Mouse (Mus musculus) adrenal gland, postnatal 10 days (tissue): ENCODE results near the gene Rnpc3. TPM values are rescaled to one million over a fixed set of nuclear protein-coding genes. Genes with fewer than 3 reads are reported as not detected.
"Not testable (repeated sequence)": the region's sequence is repeated elsewhere in the genome, so short reads cannot be mapped to it uniquely, and the experiment has no call there.

ENCODE experiments used
- DNase-seq: peaks from one replicate; pipeline ENCODE4 v3.0.0; 2021; ENCODE audit warnings: mixed read lengths
- long read RNA-seq, 2 experiments: library from polyadenylated mRNA; stranded (forward); transcript quantifications; one replicate each; pipeline ENCODE4 v2.0.0; 2021
- total RNA-seq, 2 experiments: library from RNA; stranded (reverse); gene quantifications; 2 replicates each; pipeline ENCODE4 v1.2.3; 2021

Rnpc3 gene
- total RNA-seq: 10 to 100 TPM; 21.1 to 25.6 TPM
- long read RNA-seq, experiment 1, transcript Rnpc3-203 (15 exons, 1,839 nt): major isoform, 12 of 16 reads
- long read RNA-seq, experiment 1, partial matches to known transcripts: 1 of 16 reads
- long read RNA-seq, experiment 1, other reads (novel, unspliced or antisense): 2 of 16 reads
- long read RNA-seq, experiment 2, partial matches to known transcripts: 1 of 3 reads
- long read RNA-seq, experiment 2, other reads (novel, unspliced or antisense): 1 of 3 reads

DNA sequence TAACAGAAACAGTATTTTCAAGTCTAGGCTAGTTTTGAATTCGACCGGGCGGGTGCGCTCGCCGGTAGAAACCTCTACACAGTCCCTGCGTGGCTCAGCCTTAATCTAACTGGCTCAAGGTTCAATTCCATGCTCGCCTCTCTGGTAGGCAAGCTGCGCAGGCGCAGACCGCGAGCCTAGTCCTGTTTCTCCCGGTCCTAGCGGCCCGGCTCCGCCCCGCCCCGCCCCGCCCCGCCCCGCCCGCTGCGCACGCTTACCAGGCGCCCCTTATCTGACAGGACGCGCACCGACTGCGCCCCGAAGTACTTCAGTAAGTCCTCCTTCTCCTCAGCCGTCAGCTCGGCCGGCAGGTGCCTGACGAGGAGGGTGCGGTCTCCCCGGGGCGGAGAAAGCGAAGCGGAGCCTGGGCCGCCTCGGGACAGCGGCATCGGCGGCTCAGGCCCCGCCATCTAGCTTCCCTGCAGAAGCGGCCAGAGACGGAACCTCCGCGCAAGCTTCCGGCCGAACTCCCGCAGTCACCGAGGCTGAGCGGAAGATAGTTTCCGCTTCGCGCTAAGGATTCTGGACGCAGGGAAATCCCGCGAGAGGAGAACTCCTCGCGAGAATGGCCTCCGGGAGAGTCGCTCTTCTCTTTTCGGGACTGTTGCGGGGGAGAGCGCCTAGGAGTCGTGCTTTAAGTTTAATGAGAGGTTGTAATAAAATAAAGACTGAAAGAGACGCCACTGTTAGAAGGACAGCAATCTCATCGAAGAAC lies at the start of gene Rnpc3:
Rnpc3 (minus strand) TSS at position 544 of the 754 bp plus-strand sequence.
- DNase-seq: peak; percentile 98

DNA sequence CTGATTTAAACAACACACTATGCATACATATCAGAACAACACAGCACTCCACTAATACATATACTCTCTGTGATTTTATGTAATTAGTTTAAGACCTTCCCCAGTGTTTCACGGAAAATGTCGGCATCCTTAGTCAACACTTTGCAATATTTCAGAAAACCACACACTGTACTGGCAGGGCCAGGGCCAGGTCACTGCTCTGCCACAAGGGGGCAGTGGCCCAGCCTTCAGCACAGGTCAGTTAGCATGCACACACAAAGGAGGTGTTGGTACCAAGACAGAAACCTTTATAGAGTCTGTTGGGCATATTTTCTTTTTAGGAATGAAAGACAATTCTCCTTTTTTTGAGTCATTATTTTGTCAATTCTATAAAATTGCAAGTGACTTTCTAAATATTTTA lies 27.0 kb upstream of the Rnpc3 start:
- peak; percentile 35 for DNase-seq

DNA sequence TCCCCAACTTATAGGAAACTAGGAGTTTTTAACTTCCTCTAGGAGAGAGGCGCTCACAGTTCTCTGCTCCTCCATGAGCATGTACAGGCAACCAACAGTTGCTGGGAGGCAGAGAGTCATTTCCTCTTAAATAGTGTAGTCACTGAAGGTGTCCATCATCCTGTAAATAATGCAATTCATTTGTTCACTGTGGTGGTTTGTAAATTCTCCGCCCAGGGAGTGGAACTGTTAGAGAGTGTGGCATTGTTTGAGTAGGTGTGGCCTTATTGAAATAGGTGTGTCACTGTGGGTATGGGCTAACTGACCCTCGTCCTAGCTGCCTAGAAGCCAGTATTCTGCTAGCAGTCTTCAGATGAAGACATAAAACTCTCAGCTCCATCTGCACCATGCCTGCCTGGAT lies 24.4 kb upstream of the Rnpc3 start:
- no peak for DNase-seq

DNA sequence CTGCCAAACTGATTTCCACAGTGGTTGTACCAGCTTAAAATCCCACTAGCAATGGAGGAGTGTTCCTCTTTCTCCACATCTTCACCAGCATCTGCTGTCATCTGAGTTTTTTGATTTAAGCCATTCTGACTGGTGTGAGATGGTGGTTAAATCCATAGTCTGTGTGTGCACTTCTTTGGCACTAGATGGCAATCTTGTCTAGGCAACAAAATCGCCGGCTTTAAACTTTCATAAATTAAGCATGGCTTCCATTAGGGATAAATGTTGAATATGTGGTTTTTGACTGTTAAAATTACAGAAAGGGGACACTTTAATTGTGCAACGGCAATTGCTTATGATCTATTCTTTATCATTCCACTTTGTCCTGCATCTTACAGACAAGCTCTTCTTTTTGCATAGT lies 21.4 kb upstream of the Rnpc3 start:
- not testable (repeated sequence) for DNase-seq

DNA sequence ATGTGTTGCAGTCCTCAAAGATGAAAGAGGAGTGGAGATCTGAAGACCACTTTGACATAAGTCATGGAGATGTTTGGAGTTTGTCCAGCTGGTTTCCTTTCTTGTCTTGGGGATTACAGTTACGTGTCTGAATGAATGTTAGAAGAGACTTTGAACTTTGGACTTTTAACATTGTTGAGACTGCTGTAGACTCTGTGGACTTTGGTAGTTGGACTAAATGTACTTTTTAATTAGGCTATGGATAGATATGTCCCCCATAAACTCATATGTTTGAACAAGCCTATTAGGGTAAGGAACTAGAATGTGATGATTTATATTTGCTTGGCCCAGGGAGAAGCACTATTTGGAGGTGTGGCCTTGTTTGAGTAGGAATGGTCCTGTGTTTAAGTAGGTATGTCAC lies 9.6 kb upstream of the Rnpc3 start:
- DNase-seq: no peak

DNA sequence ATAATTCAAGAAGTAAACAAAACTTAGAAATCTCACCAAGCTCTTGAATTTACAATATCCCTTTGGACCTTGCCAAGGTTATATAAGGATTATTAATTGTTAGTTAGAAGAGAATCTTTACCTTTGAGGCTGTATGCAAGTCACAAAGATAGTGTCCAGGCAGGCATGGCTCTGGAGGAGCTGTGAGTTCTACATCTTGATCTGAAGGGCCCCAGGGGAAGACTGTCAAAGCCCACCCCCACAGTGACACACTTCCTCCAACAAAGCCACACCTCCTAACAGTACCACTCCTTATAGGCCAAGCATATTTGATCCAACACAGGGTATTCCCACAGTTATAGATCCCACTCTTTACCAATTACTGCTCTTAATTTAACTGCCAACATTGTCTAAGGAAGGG lies 4.3 kb upstream of the Rnpc3 start:
- DNase-seq: no peak

DNA sequence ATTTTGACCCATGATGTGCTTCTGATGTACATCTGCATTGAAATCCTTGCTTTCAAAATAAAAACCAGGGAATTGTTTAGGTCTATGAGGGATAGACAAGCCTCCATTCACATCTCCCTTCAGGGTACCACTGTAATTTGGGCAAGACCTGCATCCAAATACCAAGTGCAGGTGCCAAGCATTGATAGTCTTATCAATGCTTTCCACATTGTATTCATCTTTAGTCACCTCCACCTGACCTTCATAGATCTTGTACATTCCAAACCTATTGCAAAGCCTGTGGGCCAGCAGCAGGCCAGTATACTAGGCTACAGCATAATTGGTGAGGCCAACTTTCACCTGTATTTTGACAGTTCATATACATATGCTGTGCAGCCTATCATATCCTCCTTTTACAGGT lies 1.7 kb upstream of the Rnpc3 start:
- DNase-seq: no peak

DNA sequence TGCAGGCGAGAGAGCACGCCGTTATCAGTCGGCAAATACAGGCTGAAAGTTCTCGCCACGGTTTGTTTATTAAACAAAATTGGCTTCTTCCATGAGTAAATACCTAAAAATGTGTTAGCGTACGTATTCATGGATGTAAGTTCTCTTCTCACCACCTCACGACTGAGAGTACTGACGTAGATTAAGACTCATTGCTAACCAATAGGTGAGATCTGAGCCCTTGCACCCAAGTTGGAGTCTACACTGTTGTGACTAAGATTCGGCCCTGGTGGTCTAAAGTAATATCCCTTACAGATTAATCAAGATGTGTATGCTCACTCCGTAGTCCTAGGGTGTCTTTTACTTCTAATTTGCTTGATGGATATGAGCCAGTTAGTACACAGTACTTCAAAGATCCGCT lies 615 bp upstream of the Rnpc3 start:
- no peak for DNase-seq

DNA sequence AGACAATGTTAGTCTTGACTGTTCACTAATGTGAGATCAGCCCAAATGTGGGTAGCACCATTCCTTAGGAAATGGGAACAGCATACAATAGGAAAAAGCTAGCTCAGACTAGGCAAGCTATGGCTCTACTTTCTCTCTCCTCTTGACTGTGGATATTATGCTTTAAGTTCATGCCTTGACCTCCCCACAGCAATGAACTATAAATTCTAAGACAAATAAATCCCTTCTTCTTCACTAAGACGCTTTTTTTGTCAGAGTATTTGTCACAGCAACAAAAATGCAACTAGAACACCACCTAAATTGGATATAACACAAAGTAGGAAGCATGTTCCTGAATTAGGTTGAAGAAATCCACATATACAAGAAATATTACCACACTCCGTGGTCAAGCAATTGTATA lies 23.4 kb downstream of the Rnpc3 start, which contains the start of gene Amy1:
Amy1 (minus strand) TSS at position 101 of the 400 bp plus-strand sequence.
- no peak for DNase-seq

DNA sequence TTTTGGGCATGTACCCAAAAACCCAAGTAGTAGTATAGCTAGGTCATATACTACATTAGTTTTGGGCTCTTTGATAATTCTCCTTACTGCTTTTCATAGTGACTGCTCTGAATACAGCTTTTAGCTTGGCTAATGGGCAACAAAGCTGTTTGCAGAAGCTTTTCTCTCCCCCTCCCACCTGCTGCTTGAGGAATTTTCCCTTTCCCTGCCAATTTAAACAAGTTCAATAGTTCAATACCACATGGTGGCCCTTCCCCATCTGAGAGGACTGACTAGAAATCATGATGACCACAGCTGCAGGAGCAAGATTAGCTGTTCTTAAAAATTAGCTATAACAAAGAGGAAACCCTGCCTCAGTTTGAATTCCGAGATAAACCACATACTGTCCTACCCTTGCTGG lies 39.1 kb downstream of the Rnpc3 start:
- DNase-seq: no peak

DNA sequence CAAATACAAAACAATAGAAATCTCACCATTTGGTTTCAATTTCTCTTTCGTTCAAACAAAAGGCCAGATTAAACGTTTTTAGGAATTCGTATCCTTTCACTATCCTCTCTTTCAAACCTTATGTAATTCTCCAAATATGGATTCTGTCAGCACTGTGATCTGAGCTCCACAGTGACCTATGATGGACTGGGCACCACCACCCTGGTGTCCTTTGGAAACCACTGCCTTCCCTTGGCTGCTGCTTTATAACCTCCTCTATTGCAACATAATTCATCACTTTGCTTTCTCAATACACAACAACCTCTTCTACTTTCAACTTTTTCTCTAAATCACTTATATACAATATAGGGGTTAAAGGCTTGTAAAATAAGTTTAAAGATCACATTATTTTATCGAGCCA lies 55.4 kb downstream of the Rnpc3 start:
- DNase-seq: peak; percentile 42

DNA sequence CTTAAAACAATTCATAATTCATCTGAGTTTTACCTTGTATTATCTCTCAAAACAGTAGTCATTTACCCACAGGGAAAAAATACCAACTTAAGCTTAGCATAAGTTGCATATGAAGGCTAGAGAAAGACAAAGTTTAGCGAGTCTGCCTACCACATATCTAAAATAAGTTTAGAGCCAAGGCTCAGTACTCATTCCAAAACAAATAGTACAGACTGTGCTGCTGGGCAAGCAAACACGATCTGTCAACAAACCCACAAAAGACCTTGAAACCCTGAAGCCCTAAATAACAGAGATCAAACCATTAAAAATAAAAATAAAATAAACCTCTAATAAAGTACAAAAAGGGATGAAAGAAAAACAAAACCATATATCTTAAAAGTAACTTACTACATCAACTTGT lies 55.8 kb downstream of the Rnpc3 start:
- DNase-seq: peak; percentile 14

DNA sequence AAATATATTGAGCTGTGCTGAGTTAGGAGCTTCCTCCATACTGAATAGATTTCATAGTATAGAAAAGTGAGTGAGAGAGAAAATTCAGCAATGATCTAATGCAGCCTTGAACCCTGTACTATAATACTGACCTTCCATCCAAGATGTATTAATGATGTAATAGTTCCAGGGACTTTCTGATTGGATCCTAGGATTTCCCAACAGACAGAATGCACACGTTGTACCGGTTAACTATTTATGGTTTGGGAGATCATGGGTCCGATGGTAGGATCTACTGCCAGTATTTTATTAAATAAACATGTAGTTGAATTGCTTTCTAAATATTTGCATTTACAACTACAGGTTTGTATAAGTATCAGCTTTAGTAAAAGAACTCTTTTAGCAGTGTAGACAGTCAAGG lies 57.8 kb downstream of the Rnpc3 start:
- DNase-seq: no peak

Other genes starting within 250 kb of the Rnpc3 start
- gene Amy2a1, start 97.7 kb downstream of the Rnpc3 start, total RNA-seq: not detected
- gene Amy1, start 23.4 kb downstream of the Rnpc3 start, total RNA-seq: 10 to 100 TPM; 33.0 to 60.6 TPM